Mouse (Mus musculus): ENCODE data around the gene Lce3a. TPM values are rescaled to one million over a fixed set of nuclear protein-coding genes. Genes with fewer than 3 reads are reported as not detected.

Lce3a gene
- total and polyA plus RNA-seq, 2 experiments from 2014 or later, result not detected

- H3K4me1 ChIP-seq (ENCODE audit: insufficient read depth), result no peaks in the 10 kb centered on the region
- no peak overlapping the region for H3K27ac ChIP-seq (ENCODE audit: low read depth, low read length)
- H3K9me3 ChIP-seq (ENCODE audit: low read length), result no peaks in the 10 kb centered on the region
- no peaks in the 10 kb centered on the region for H3K36me3 ChIP-seq (ENCODE audit: insufficient read depth)
- no peak overlapping the region for H3K9ac ChIP-seq
- 51% methylated on average over 3 of the region's 3 CpGs for WGBS
- no peak for TF ChIP-seq CTCF (IDR thresholded peaks at IDR 0.05; ENCODE audit: low read depth)
- DNase-seq, result no peak
- ATAC-seq, result no peak
- H3K4me2 ChIP-seq (ENCODE audit: low read depth), result no peak overlapping the region
- H3K27me3 ChIP-seq (ENCODE audit: insufficient read depth, low read length), result no peaks in the 10 kb centered on the region
- H3K4me3 ChIP-seq (ENCODE audit: low read depth, low read length), result no peak overlapping the region
These were observed 20.8 kb downstream of the Lce3a start for GRCm38 (mm10) chr3:92905182-92905581.

- peak; percentile 36 for DNase-seq
- no peaks in the 10 kb centered on the region for H3K9me3 ChIP-seq (ENCODE audit: low read length)
- no peak overlapping the region for H3K4me2 ChIP-seq (ENCODE audit: low read depth)
- no peak overlapping the region for H3K9ac ChIP-seq
- peak; percentile 62; the same call in 1 of the 2 replicates for ATAC-seq
- no peaks in the 10 kb centered on the region for H3K4me1 ChIP-seq (ENCODE audit: insufficient read depth)
- no peak overlapping the region for H3K4me3 ChIP-seq (ENCODE audit: low read depth, low read length)
- TF ChIP-seq CTCF (IDR thresholded peaks at IDR 0.05; ENCODE audit: low read depth), result peak; percentile 58
- no peak overlapping the region for H3K27ac ChIP-seq (ENCODE audit: low read depth, low read length)
- 33% methylated on average over 4 of the region's 4 CpGs for WGBS
- H3K27me3 ChIP-seq (ENCODE audit: insufficient read depth, low read length), result no peaks in the 10 kb centered on the region
- H3K36me3 ChIP-seq (ENCODE audit: insufficient read depth), result no peaks in the 10 kb centered on the region
These were observed 22.4 kb downstream of the Lce3a start for GRCm38 (mm10) chr3:92903640-92904039.

GRCm38 (mm10) chr3:92902992-92903391, 23.0 kb downstream of the Lce3a start:
- WGBS, result 21% methylated on average over 3 of the region's 3 CpGs
- H3K36me3 ChIP-seq (ENCODE audit: insufficient read depth), result no peaks in the 10 kb centered on the region
- H3K9ac ChIP-seq, result no peak overlapping the region
- H3K9me3 ChIP-seq (ENCODE audit: low read length), result no peaks in the 10 kb centered on the region
- no peaks in the 10 kb centered on the region for H3K4me1 ChIP-seq (ENCODE audit: insufficient read depth)
- peak; percentile 26 for DNase-seq
- peak; percentile 59 for TF ChIP-seq CTCF (IDR thresholded peaks at IDR 0.05; ENCODE audit: low read depth)
- H3K27ac ChIP-seq (ENCODE audit: low read depth, low read length), result no peak overlapping the region
- H3K27me3 ChIP-seq (ENCODE audit: insufficient read depth, low read length), result no peaks in the 10 kb centered on the region
- ATAC-seq, result no peak
- no peak overlapping the region for H3K4me3 ChIP-seq (ENCODE audit: low read depth, low read length)
- H3K4me2 ChIP-seq (ENCODE audit: low read depth), result no peak overlapping the region

- H3K27ac ChIP-seq (ENCODE audit: low read depth, low read length), result no peak overlapping the region
- no peak for TF ChIP-seq CTCF (IDR thresholded peaks at IDR 0.05; ENCODE audit: low read depth)
- H3K4me3 ChIP-seq (ENCODE audit: low read depth, low read length), result no peak overlapping the region
- H3K9ac ChIP-seq, result no peak overlapping the region
- whole genome bisulfite sequencing, result 67% methylated on average over 1 of the region's 1 CpGs
- H3K4me1 ChIP-seq (ENCODE audit: insufficient read depth), result no peaks in the 10 kb centered on the region
- ATAC-seq (no peak), DNase-seq (no peak)
- H3K27me3 ChIP-seq (ENCODE audit: insufficient read depth, low read length), result no peaks in the 10 kb centered on the region
- H3K36me3 ChIP-seq (ENCODE audit: insufficient read depth), result no peaks in the 10 kb centered on the region
- H3K4me2 ChIP-seq (ENCODE audit: low read depth), result no peak overlapping the region
- H3K9me3 ChIP-seq (ENCODE audit: low read length), result no peaks in the 10 kb centered on the region
These were observed 31.5 kb downstream of the Lce3a start for GRCm38 (mm10) chr3:92894489-92894888.

- TF ChIP-seq CTCF (IDR thresholded peaks at IDR 0.05; ENCODE audit: low read depth), result no peak
- WGBS, result 48% methylated on average over 3 of the region's 3 CpGs
- H3K9ac ChIP-seq, result no peak overlapping the region
- ATAC-seq, result no peak
- H3K9me3 ChIP-seq (ENCODE audit: low read length), result no peaks in the 10 kb centered on the region
- H3K4me2 ChIP-seq (ENCODE audit: low read depth), result no peak overlapping the region
- no peaks in the 10 kb centered on the region for H3K27me3 ChIP-seq (ENCODE audit: insufficient read depth, low read length)
- H3K4me1 ChIP-seq (ENCODE audit: insufficient read depth), result no peaks in the 10 kb centered on the region
- no peak for DNase-seq
- no peak overlapping the region for H3K27ac ChIP-seq (ENCODE audit: low read depth, low read length)
- no peaks in the 10 kb centered on the region for H3K36me3 ChIP-seq (ENCODE audit: insufficient read depth)
- no peak overlapping the region for H3K4me3 ChIP-seq (ENCODE audit: low read depth, low read length)
These were observed 32.0 kb downstream of the Lce3a start for GRCm38 (mm10) chr3:92894063-92894462.

Other genes with a start within 250 kb of the Lce3a start
- not detected in 2 replicates for gene Lce1c, start 247.0 kb downstream of the Lce3a start, total RNA-seq (2014; rRNA removed)
- gene Lce1c, start 247.0 kb downstream of the Lce3a start, polyA plus RNA-seq (2015; fragmentation: Nextera tagmentation; extraction: Ambion mirVana), result not detected in 2 replicates
- gene Lce1d, start 239.0 kb downstream of the Lce3a start, total RNA-seq (2014; rRNA removed), result not detected in 2 replicates
- not detected in 2 replicates for gene Lce1d, start 239.0 kb downstream of the Lce3a start, polyA plus RNA-seq (2015; fragmentation: Nextera tagmentation; extraction: Ambion mirVana)
- not detected in 2 replicates for gene Lce1e, start 217.2 kb downstream of the Lce3a start, total RNA-seq (2014; rRNA removed)
- gene Lce1e, start 217.2 kb downstream of the Lce3a start, polyA plus RNA-seq (2015; fragmentation: Nextera tagmentation; extraction: Ambion mirVana), result not detected in 2 replicates
- not detected in 2 replicates for gene Lce1f, start 205.9 kb downstream of the Lce3a start, total RNA-seq (2014; rRNA removed)
- not detected in 2 replicates for gene Lce1f, start 205.9 kb downstream of the Lce3a start, polyA plus RNA-seq (2015; fragmentation: Nextera tagmentation; extraction: Ambion mirVana)
- gene Gm38119, start 187.1 kb downstream of the Lce3a start, total RNA-seq (2014; rRNA removed), result not detected in 2 replicates
- not detected in 2 replicates for gene Gm38119, start 187.1 kb downstream of the Lce3a start, polyA plus RNA-seq (2015; fragmentation: Nextera tagmentation; extraction: Ambion mirVana)
- gene Lce1g, start 173.9 kb downstream of the Lce3a start, total RNA-seq (2014; rRNA removed), result not detected in 2 replicates
- gene Lce1g, start 173.9 kb downstream of the Lce3a start, polyA plus RNA-seq (2015; fragmentation: Nextera tagmentation; extraction: Ambion mirVana), result not detected in 2 replicates
- not detected in 2 replicates for gene Lce1h, start 161.2 kb downstream of the Lce3a start, total RNA-seq (2014; rRNA removed)
- gene Lce1h, start 161.2 kb downstream of the Lce3a start, polyA plus RNA-seq (2015; fragmentation: Nextera tagmentation; extraction: Ambion mirVana), result not detected in 2 replicates
- gene Lce1i, start 147.3 kb downstream of the Lce3a start, total RNA-seq (2014; rRNA removed), result not detected in 2 replicates
- gene Lce1i, start 147.3 kb downstream of the Lce3a start, polyA plus RNA-seq (2015; fragmentation: Nextera tagmentation; extraction: Ambion mirVana), result not detected in 2 replicates
- not detected in 2 replicates for gene Lce1j, start 135.7 kb downstream of the Lce3a start, total RNA-seq (2014; rRNA removed)
- gene Lce1j, start 135.7 kb downstream of the Lce3a start, polyA plus RNA-seq (2015; fragmentation: Nextera tagmentation; extraction: Ambion mirVana), result not detected in 2 replicates
- not detected in 2 replicates for gene Lce1k, start 118.3 kb downstream of the Lce3a start, total RNA-seq (2014; rRNA removed)
- gene Lce1k, start 118.3 kb downstream of the Lce3a start, polyA plus RNA-seq (2015; fragmentation: Nextera tagmentation; extraction: Ambion mirVana), result not detected in 2 replicates
- not detected in 2 replicates for gene Kprp, start 99.0 kb downstream of the Lce3a start, total RNA-seq (2014; rRNA removed)
- not detected in 2 replicates for gene Kprp, start 99.0 kb downstream of the Lce3a start, polyA plus RNA-seq (2015; fragmentation: Nextera tagmentation; extraction: Ambion mirVana)
- not detected in 2 replicates for gene Lce1l, start 74.9 kb downstream of the Lce3a start, total RNA-seq (2014; rRNA removed)
- gene Lce1l, start 74.9 kb downstream of the Lce3a start, polyA plus RNA-seq (2015; fragmentation: Nextera tagmentation; extraction: Ambion mirVana), result not detected in 2 replicates
- not detected in 2 replicates for gene 2310050C09Rik, start 56.0 kb downstream of the Lce3a start, total RNA-seq (2014; rRNA removed)
- not detected in 2 replicates for gene 2310050C09Rik, start 56.0 kb downstream of the Lce3a start, polyA plus RNA-seq (2015; fragmentation: Nextera tagmentation; extraction: Ambion mirVana)
- not detected in 2 replicates for gene Lce3b, start 6.7 kb upstream of the Lce3a start, total RNA-seq (2014; rRNA removed)
- not detected in 2 replicates for gene Lce3b, start 6.7 kb upstream of the Lce3a start, polyA plus RNA-seq (2015; fragmentation: Nextera tagmentation; extraction: Ambion mirVana)
- not detected in 2 replicates for gene Lce3c, start 18.3 kb upstream of the Lce3a start, total RNA-seq (2014; rRNA removed)
- not detected in 2 replicates for gene Lce3c, start 18.3 kb upstream of the Lce3a start, polyA plus RNA-seq (2015; fragmentation: Nextera tagmentation; extraction: Ambion mirVana)
- gene Lce3d, start 31.2 kb upstream of the Lce3a start, total RNA-seq (2014; rRNA removed), result not detected in 2 replicates
- gene Lce3d, start 31.2 kb upstream of the Lce3a start, polyA plus RNA-seq (2015; fragmentation: Nextera tagmentation; extraction: Ambion mirVana), result not detected in 2 replicates
- not detected in 2 replicates for gene Lce3e, start 40.8 kb upstream of the Lce3a start, total RNA-seq (2014; rRNA removed)
- gene Lce3e, start 40.8 kb upstream of the Lce3a start, polyA plus RNA-seq (2015; fragmentation: Nextera tagmentation; extraction: Ambion mirVana), result not detected in 2 replicates
- gene Lce3f, start 66.0 kb upstream of the Lce3a start, total RNA-seq (2014; rRNA removed), result not detected in 2 replicates
- gene Lce3f, start 66.0 kb upstream of the Lce3a start, polyA plus RNA-seq (2015; fragmentation: Nextera tagmentation; extraction: Ambion mirVana), result not detected in 2 replicates
- gene Crct1, start 89.5 kb upstream of the Lce3a start, total RNA-seq (2014; rRNA removed), result 0.38 and 0.57 TPM in 2 replicates
- gene Crct1, start 89.5 kb upstream of the Lce3a start, polyA plus RNA-seq (2015; fragmentation: Nextera tagmentation; extraction: Ambion mirVana), result 0.34 and 0.62 TPM in 2 replicates
- not detected in 2 replicates for gene Lce1m, start 92.8 kb upstream of the Lce3a start, total RNA-seq (2014; rRNA removed)
- gene Lce1m, start 92.8 kb upstream of the Lce3a start, polyA plus RNA-seq (2015; fragmentation: Nextera tagmentation; extraction: Ambion mirVana), result not detected in 2 replicates
- not detected in 2 replicates for gene Gm4858, start 142.6 kb upstream of the Lce3a start, total RNA-seq (2014; rRNA removed)
- not detected in 2 replicates for gene Gm4858, start 142.6 kb upstream of the Lce3a start, polyA plus RNA-seq (2015; fragmentation: Nextera tagmentation; extraction: Ambion mirVana)
- not detected in 2 replicates for gene Crnn, start 218.6 kb upstream of the Lce3a start, total RNA-seq (2014; rRNA removed)
- gene Crnn, start 218.6 kb upstream of the Lce3a start, polyA plus RNA-seq (2015; fragmentation: Nextera tagmentation; extraction: Ambion mirVana), result not detected in 2 replicates

All from forebrain, postnatal 0 days (tissue).